Mouse (Mus musculus) C2C12 (cell line): ENCODE data around the gene P2rx4. TPM values are rescaled to one million over a fixed set of nuclear protein-coding genes. Genes with fewer than 3 reads are reported as not detected.

Experiments used
- H3K27me3 ChIP-seq: one replicate; pipeline ENCODE4 v1.6.1; 2011; ENCODE audit not compliant: control insufficient read depth, insufficient read depth, insufficient read length
- H3K36me3 ChIP-seq: one replicate; pipeline ENCODE4 v1.6.1; 2011; ENCODE audit not compliant: control insufficient read depth, insufficient read depth
- H3K4me3 ChIP-seq: one replicate; pipeline ENCODE4 v1.5.1; 2011; ENCODE audit warnings: mild to moderate bottlenecking, control low read depth; ENCODE audit not compliant: poor library complexity, insufficient read depth, severe bottlenecking
- H3K79me2 ChIP-seq: one replicate; pipeline ENCODE4 v1.6.1; 2011; ENCODE audit not compliant: control insufficient read depth, insufficient read depth
- H3K79me3 ChIP-seq: one replicate; pipeline ENCODE4 v1.6.1; 2011; ENCODE audit warnings: low read depth, control low read depth
- H3ac ChIP-seq: one replicate; pipeline ENCODE3; 2011; ENCODE audit warnings: low read depth; ENCODE audit not compliant: control insufficient read depth, insufficient read length
- CEBPB ChIP-seq: IDR thresholded peaks from one replicate; pipeline ENCODE4 v1.6.1; 2011; ENCODE audit warnings: low read depth, mild to moderate bottlenecking, control low read depth, moderate library complexity
- CTCF ChIP-seq: IDR thresholded peaks from one replicate; pipeline ENCODE4 v1.5.1; 2011; ENCODE audit not compliant: control insufficient read depth, insufficient read depth, insufficient read length
- FOSL1 ChIP-seq: IDR thresholded peaks from one replicate; pipeline ENCODE4 v1.8.0; 2011; ENCODE audit warnings: mild to moderate bottlenecking, low read length; ENCODE audit not compliant: poor library complexity, insufficient read depth, severe bottlenecking
- MAX ChIP-seq: IDR thresholded peaks from one replicate; pipeline ENCODE4 v1.6.1; 2011; ENCODE audit warnings: mild to moderate bottlenecking, control low read depth
- MYOD1 ChIP-seq: IDR thresholded peaks from one replicate; pipeline ENCODE4 v1.6.1; 2011; ENCODE audit warnings: low read depth; ENCODE audit not compliant: control insufficient read depth, insufficient read length
- MYOG ChIP-seq: IDR thresholded peaks from one replicate; pipeline ENCODE4 v1.6.1; 2011; ENCODE audit not compliant: control insufficient read depth, insufficient read length; ENCODE audit errors: extremely low read depth
- USF1 ChIP-seq: IDR thresholded peaks from one replicate; pipeline ENCODE4 v1.6.1; 2011; ENCODE audit warnings: low read depth, mild to moderate bottlenecking, control low read depth, moderate library complexity
- polyA plus RNA-seq: library from polyadenylated mRNA; unstranded; fragments of >200 nt; fragmentation: generic; extraction: Trizol; gene quantifications from one replicate; pipeline ENCODE4 v1.2.1, GENCODE M21; 2012; ENCODE audit warnings: missing spikeins

The P2rx4 gene
- polyA plus RNA-seq, 1 experiment = 11.0 TPM

DNA sequence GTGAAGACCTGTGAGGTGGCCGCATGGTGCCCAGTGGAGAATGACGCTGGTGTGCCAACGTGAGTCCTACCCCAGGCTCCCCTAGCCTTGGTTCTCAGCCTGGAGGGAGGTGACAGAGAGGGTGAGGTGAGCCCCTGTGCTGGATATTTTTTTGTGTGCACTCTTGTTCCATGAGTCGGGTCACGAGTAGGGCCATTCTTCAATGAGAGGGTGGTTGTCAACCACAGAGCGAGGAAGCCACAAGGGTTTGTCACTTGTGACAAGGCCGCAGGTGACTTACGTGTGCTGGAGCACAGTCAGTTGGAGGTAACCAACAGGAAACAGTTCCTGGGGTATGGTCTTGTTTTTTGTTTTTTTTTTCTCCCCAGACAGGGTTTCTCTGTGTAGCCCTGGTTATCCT is 11.8 kb downstream of the P2rx4 start:
- Histone ChIP-seq H3K79me3 (no peaks in the 10 kb centered on the region), H3K79me2 (no peaks in the 10 kb centered on the region), H3K36me3 (no peaks in the 10 kb centered on the region), H3K27me3 (no peaks in the 10 kb centered on the region), H3K4me3 (no peak overlapping the region), H3ac (no peak overlapping the region)
- TF ChIP-seq MYOG (no peak), CTCF (no peak), FOSL1 (no peak), MYOD1 (no peak), USF1 (no peak)

DNA sequence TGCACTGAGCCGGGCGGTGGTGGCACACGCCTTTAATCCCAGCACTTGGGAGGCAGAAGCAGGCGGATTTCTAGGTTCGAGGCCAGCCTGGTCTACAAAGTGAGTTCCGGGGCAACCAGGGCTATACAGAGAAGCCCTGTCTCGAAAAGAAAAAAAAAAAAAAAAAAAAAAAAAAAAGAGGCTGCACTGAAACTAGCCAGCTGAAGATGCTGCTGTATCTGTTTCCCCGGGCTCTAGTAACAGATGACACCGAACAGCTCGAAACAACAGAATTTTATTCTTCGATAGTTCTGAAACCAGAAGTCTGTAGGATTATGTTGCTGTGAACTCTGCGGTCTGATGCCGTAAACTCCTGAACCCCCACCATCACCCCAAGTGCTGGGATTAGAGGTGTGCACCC is 18.1 kb downstream of the P2rx4 start:
- no peak overlapping the region for H3ac ChIP-seq
- H3K79me2 ChIP-seq = no peaks in the 10 kb centered on the region
- no peaks in the 10 kb centered on the region for H3K79me3 ChIP-seq
- H3K4me3 ChIP-seq = no peak overlapping the region
- no peak for TF ChIP-seq MYOG
- no peak for TF ChIP-seq CEBPB
- no peak for TF ChIP-seq MAX
- TF ChIP-seq FOSL1 = no peak
- TF ChIP-seq CTCF = no peak
- no peak for TF ChIP-seq USF1
- peaks cover 3% of the 10 kb centered on the region for H3K36me3 ChIP-seq
- no peaks in the 10 kb centered on the region for H3K27me3 ChIP-seq

DNA sequence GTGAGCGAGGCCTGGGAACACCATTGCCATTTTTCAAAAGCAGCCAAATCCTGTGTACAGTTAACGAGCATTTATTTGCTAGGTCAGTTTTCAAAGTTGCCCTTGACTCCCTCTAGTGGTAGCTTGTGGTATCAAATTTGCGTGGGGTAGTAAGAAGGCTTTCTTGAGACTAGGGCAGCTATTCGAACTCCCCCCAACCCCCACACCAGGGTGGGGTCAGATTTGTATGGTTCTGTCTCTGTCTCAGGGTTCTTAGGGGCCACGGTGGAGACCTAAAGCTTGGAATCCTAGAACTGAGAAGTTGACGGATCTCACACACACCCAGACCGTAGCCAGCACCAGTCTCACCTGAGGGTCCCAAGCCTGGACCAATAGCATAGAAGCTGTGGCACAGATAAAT is 18.7 kb downstream of the P2rx4 start:
- no peak overlapping the region for H3ac ChIP-seq
- H3K79me2 ChIP-seq = no peaks in the 10 kb centered on the region
- H3K27me3 ChIP-seq = no peaks in the 10 kb centered on the region
- TF ChIP-seq CTCF = peak; percentile 43
- TF ChIP-seq USF1 = no peak
- H3K4me3 ChIP-seq = no peak overlapping the region
- no peaks in the 10 kb centered on the region for H3K79me3 ChIP-seq
- peaks cover 3% of the 10 kb centered on the region for H3K36me3 ChIP-seq

DNA sequence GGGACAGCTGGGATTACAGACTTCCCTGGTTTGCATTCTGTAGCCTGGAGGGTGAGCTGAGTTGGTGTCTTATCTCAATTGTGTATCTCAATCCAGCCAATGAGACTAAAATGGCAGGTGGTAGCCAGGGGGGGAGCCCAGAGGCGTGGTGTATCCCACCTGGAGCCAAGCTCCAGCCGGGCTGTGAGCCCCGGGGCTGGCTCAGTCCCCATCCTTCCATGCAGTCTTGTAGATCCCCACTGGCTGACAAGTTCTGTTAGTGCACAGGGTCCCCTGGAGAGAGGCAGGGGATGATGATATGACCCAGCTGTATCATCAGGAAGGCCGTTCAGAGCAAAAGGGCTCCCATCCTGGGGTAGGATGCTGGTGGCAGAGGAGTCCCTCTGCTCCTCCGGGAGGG is 19.3 kb downstream of the P2rx4 start:
- H3K4me3 ChIP-seq = no peak overlapping the region
- H3K79me3 ChIP-seq = no peaks in the 10 kb centered on the region
- TF ChIP-seq CTCF = no peak
- TF ChIP-seq MYOG = no peak
- no peak for TF ChIP-seq CEBPB
- TF ChIP-seq FOSL1 = no peak
- no peak for TF ChIP-seq USF1
- no peak for TF ChIP-seq MAX
- no peak for TF ChIP-seq MYOD1
- H3K79me2 ChIP-seq = no peaks in the 10 kb centered on the region
- H3K27me3 ChIP-seq = no peaks in the 10 kb centered on the region
- H3ac ChIP-seq = no peak overlapping the region
- peaks cover 3% of the 10 kb centered on the region for H3K36me3 ChIP-seq

- Histone ChIP-seq H3K27me3 (no peaks in the 10 kb centered on the region), H3K4me3 (no peak overlapping the region), H3ac (no peak overlapping the region), H3K36me3 (peaks cover 3% of the 10 kb centered on the region), H3K79me3 (no peaks in the 10 kb centered on the region), H3K79me2 (no peaks in the 10 kb centered on the region)
- TF ChIP-seq MYOG (no peak), FOSL1 (no peak), MAX (no peak), MYOD1 (no peak), CEBPB (no peak), CTCF (no peak), USF1 (no peak)
These were observed 19.8 kb downstream of the P2rx4 start for GRCm38 (mm10) chr5:122727096-122727495.

DNA sequence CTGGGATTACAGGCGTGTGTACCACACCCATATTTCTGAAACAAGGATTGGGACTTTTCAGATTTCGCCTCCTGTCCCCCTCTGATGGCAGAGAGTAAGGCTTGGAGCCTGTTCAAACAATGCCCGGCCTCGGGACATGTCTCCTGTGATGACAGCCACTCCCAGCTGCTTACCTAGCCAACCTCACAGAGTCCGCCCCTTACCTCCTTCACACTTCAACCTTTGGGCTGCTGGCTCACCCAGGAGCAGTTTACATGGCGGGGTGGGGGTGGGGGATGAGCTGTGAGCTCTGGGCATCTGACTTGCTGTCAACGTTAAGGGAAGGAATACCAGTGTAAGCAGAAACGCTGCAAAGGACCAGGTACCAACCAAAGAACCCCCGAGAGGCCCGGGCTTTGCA is 23.4 kb downstream of the P2rx4 start:
- H3K79me2 ChIP-seq = no peaks in the 10 kb centered on the region
- TF ChIP-seq MAX = no peak
- no peak for TF ChIP-seq USF1
- TF ChIP-seq FOSL1 = no peak
- TF ChIP-seq MYOD1 = no peak
- TF ChIP-seq CTCF = no peak
- TF ChIP-seq CEBPB = no peak
- no peak for TF ChIP-seq MYOG
- no peaks in the 10 kb centered on the region for H3K79me3 ChIP-seq
- H3K27me3 ChIP-seq = no peaks in the 10 kb centered on the region
- peaks cover 6% of the 10 kb centered on the region for H3K36me3 ChIP-seq
- no peak overlapping the region for H3K4me3 ChIP-seq
- H3ac ChIP-seq = no peak overlapping the region

DNA sequence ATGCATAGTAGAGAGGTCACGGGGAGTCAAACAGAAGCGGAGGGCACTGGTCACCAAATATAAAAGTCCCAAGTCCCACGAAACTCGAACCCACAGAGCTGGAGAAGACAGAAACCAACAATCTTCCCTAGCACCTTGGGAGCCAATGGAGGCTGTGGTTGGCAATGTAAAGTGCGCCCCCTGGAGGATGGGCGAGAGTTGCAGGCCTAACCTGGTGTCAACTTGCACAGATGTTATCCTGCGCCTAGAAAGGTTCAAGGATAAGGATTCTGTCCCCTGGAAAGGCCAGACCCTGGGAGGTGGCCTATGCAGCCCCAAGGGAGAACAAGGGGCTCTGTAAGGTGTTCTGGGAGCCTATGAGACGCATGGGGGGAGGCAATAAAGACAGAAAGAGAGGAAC is 24.0 kb downstream of the P2rx4 start:
- Histone ChIP-seq H3K79me3 (no peaks in the 10 kb centered on the region), H3K27me3 (no peaks in the 10 kb centered on the region), H3K36me3 (peaks cover 6% of the 10 kb centered on the region), H3ac (no peak overlapping the region), H3K4me3 (no peak overlapping the region), H3K79me2 (no peaks in the 10 kb centered on the region)
- TF ChIP-seq MYOG (no peak), CTCF (peak; percentile 79)
